Mouse (Mus musculus) myocyte (in vitro differentiated cells): ENCODE data around the gene Dlg1.

Experiments used
- E2F4 ChIP-seq: IDR thresholded peaks from one replicate; pipeline ENCODE4 v1.6.1; 2011; ENCODE audit warnings: mild to moderate bottlenecking, control low read depth, moderate library complexity; ENCODE audit not compliant: insufficient read depth
- MAX ChIP-seq: IDR thresholded peaks from one replicate; pipeline ENCODE4 v1.6.1; 2011; ENCODE audit warnings: low read depth, mild to moderate bottlenecking, control low read depth
- MYOD1 ChIP-seq, 3 experiments: IDR thresholded peaks; one replicate each; pipeline ENCODE4 v1.6.1; 2011; ENCODE audit warnings: control low read depth in 2 of 3, low read depth in 2 of 3, mild to moderate bottlenecking in 2 of 3, moderate library complexity in 1 of 3; ENCODE audit not compliant: insufficient read length in 2 of 3, control insufficient read depth in 1 of 3
- POLR2A ChIP-seq: IDR thresholded peaks from one replicate; pipeline ENCODE4 v1.6.1; 2011; ENCODE audit warnings: low read depth, mild to moderate bottlenecking, control low read depth, moderate library complexity; ENCODE audit not compliant: insufficient read length
- REST ChIP-seq: IDR thresholded peaks from one replicate; pipeline ENCODE4 v1.6.1; 2011; ENCODE audit warnings: mild to moderate bottlenecking, control low read depth, moderate library complexity; ENCODE audit not compliant: insufficient read depth, insufficient read length
- TCF12 ChIP-seq: IDR thresholded peaks from one replicate; pipeline ENCODE4 v1.6.1; 2011; ENCODE audit warnings: mild to moderate bottlenecking, control low read depth; ENCODE audit not compliant: poor library complexity, insufficient read depth, severe bottlenecking
- TCF3 ChIP-seq: IDR thresholded peaks from one replicate; pipeline ENCODE4 v1.6.1; 2011; ENCODE audit warnings: low read depth, control low read depth; ENCODE audit not compliant: insufficient read length
- USF1 ChIP-seq: IDR thresholded peaks from one replicate; pipeline ENCODE4 v1.6.1; 2011; ENCODE audit warnings: low read depth, mild to moderate bottlenecking, control low read depth, moderate library complexity

GRCm38 (mm10) chr16:31917776-31918175 lies 254.5 kb downstream of the Dlg1 start:
- no peak for TF ChIP-seq MYOD1 (IDR thresholded peaks at IDR 0.05; ENCODE audit: control insufficient read depth in 1 of 3, insufficient read length in 2 of 3, low read depth in 2 of 3)
- no peak for TF ChIP-seq POLR2A
- no peak for TF ChIP-seq TCF12
- TF ChIP-seq USF1, result no peak
- no peak for TF ChIP-seq MAX
- no peak for TF ChIP-seq E2F4
- TF ChIP-seq REST, result no peak
- no peak for TF ChIP-seq TCF3
